Mouse (Mus musculus) embryonic facial prominence, embryonic 14.5 days (tissue): Measurements from ENCODE around the gene Bcat1. TPM values are rescaled to one million over a fixed set of nuclear protein-coding genes. Genes with fewer than 3 reads are reported as not detected.

Experiments
- ATAC-seq: fragments of 200-750 bp; cut with Nextera tagmentation; 2 replicates; pipeline ENCODE4 v1.8.0; 2017; ENCODE audit warnings: low read depth, moderate number of reproducible peaks, moderate TSS enrichment
- DNase-seq: peaks from one replicate; pipeline ENCODE4 v3.0.0-alpha.2; 2015; ENCODE audit warnings: low spot score
- H3K27ac ChIP-seq: fragments of 300-500 bp; sonication (generic); replicated peaks from 2 replicates; pipeline ENCODE4 v1.5.1; 2014; ENCODE audit warnings: low read depth, mild to moderate bottlenecking, low read length, moderate library complexity
- H3K27me3 ChIP-seq: fragments of 300-500 bp; sonication (generic); replicated peaks from 2 replicates; pipeline ENCODE4 v1.6.1; 2014; ENCODE audit warnings: low read length; ENCODE audit not compliant: control insufficient read depth, insufficient read depth
- H3K36me3 ChIP-seq: fragments of 300-500 bp; sonication (generic); 2 replicates; pipeline ENCODE4 v1.6.1; 2014; ENCODE audit warnings: low read length, mixed read lengths; ENCODE audit not compliant: control insufficient read depth, insufficient read depth
- H3K4me1 ChIP-seq: fragments of 300-500 bp; sonication (generic); 2 replicates; pipeline ENCODE4 v1.6.1; 2014; ENCODE audit warnings: antibody characterized with exemption, low read length; ENCODE audit not compliant: control insufficient read depth, insufficient read depth
- H3K4me2 ChIP-seq: fragments of 300-500 bp; sonication (generic); 2 replicates; pipeline ENCODE4 v1.6.1; 2014; ENCODE audit warnings: low read depth, mild to moderate bottlenecking, low read length, moderate library complexity, mixed read lengths
- H3K4me3 ChIP-seq: fragments of 300-500 bp; sonication (generic); 2 replicates; pipeline ENCODE4 v1.5.1; 2014; ENCODE audit warnings: low read depth, mild to moderate bottlenecking, low read length
- H3K9ac ChIP-seq: fragments of 300-500 bp; sonication (generic); 2 replicates; pipeline ENCODE4 v1.6.1; 2014; ENCODE audit warnings: low read depth, mild to moderate bottlenecking, low read length, moderate library complexity, mixed read lengths
- H3K9me3 ChIP-seq: fragments of 300-500 bp; sonication (generic); 2 replicates; pipeline ENCODE4 v1.6.1; 2016; ENCODE audit warnings: low read length; ENCODE audit not compliant: control insufficient read depth
- WGBS: fragments of 180-500 bp; shearing (Covaris S2); extraction: QIAGEN DNeasy Blood & Tissue Kit; methylation state at CpG from one replicate; pipeline ENCODE4 v1.1.7; 2014; 5-methylcytosine and 5-hydroxymethylcytosine counted together
- polyA plus RNA-seq: library from polyadenylated mRNA; unstranded; fragments of >200 nt; fragmentation: Nextera tagmentation; extraction: Ambion mirVana; gene quantifications from 2 replicates; pipeline ENCODE4 v1.2.1, GENCODE M21; 2014

Bcat1 gene
- polyA plus RNA-seq, 1 experiment from 2014 or later, result 34.7 TPM

- no peak overlapping the region for H3K4me2 ChIP-seq
- H3K27ac ChIP-seq, result no peak overlapping the region
- no peaks in the 10 kb centered on the region for H3K36me3 ChIP-seq
- H3K4me3 ChIP-seq, result no peak overlapping the region
- no peak overlapping the region for H3K9ac ChIP-seq
- H3K9me3 ChIP-seq, result no peaks in the 10 kb centered on the region
- 71% methylated on average over 2 of the region's 2 CpGs for WGBS
- H3K4me1 ChIP-seq, result peaks cover 3% of the 10 kb centered on the region; the same call in 1 of the 2 replicates
- H3K27me3 ChIP-seq, result no peaks in the 10 kb centered on the region
- no peak for ATAC-seq
- no peak for DNase-seq
Measured at GRCm38 (mm10) chr6:145120086-145120485, 44.1 kb upstream of the Bcat1 start.

GRCm38 (mm10) chr6:145116098-145116672 is 40.2 kb upstream of the Bcat1 start:
- no peaks in the 10 kb centered on the region for H3K27me3 ChIP-seq
- no peak overlapping the region for H3K4me3 ChIP-seq
- no peak overlapping the region for H3K9ac ChIP-seq
- no peaks in the 10 kb centered on the region for H3K36me3 ChIP-seq
- no peaks in the 10 kb centered on the region for H3K4me1 ChIP-seq
- H3K9me3 ChIP-seq, result no peaks in the 10 kb centered on the region
- ATAC-seq, result 0 out of 2 replicates have a peak, but pooled peaks have one; percentile 57
- H3K4me2 ChIP-seq, result no peak overlapping the region
- no peak overlapping the region for H3K27ac ChIP-seq
- WGBS, result 8% methylated on average over 4 of the region's 4 CpGs
- no peak for DNase-seq

- no peaks in the 10 kb centered on the region for H3K9me3 ChIP-seq
- ATAC-seq (no peak), DNase-seq (no peak)
- H3K4me2 ChIP-seq, result no peak within 1 kb of the TSS
- no peaks in the 10 kb centered on the region for H3K36me3 ChIP-seq
- no peaks in the 10 kb centered on the region for H3K4me1 ChIP-seq
- H3K27me3 ChIP-seq, result no peaks in the 10 kb centered on the region
- WGBS, result 69% methylated on average over 6 of the region's 6 CpGs
- H3K9ac ChIP-seq, result no peak within 1 kb of the TSS
- H3K4me3 ChIP-seq, result no peak within 1 kb of the TSS
- no peak within 1 kb of the TSS for H3K27ac ChIP-seq
Measured at GRCm38 (mm10) chr6:145115476-145116097, 39.6 kb upstream of the Bcat1 start, which contains the start of gene Lrmp. TSS of gene Lrmp (plus strand) at chr6:145115653.

- no peaks in the 10 kb centered on the region for H3K4me1 ChIP-seq
- no peaks in the 10 kb centered on the region for H3K27me3 ChIP-seq
- no peaks in the 10 kb centered on the region for H3K9me3 ChIP-seq
- WGBS, result 67% methylated on average over 2 of the region's 2 CpGs
- no peaks in the 10 kb centered on the region for H3K36me3 ChIP-seq
- no peak for ATAC-seq
- no peak overlapping the region for H3K27ac ChIP-seq
- no peak overlapping the region for H3K4me3 ChIP-seq
- no peak for DNase-seq
- no peak overlapping the region for H3K4me2 ChIP-seq
- no peak overlapping the region for H3K9ac ChIP-seq
Measured at GRCm38 (mm10) chr6:145114561-145114960, 38.6 kb upstream of the Bcat1 start.

- WGBS, result 64% methylated on average over 6 of the region's 6 CpGs
Measured at GRCm38 (mm10) chr6:145112865-145113264, 36.9 kb upstream of the Bcat1 start.

GRCm38 (mm10) chr6:145110786-145111185 is 34.8 kb upstream of the Bcat1 start:
- DNase-seq (no peak), ATAC-seq (no peak)
- 94% methylated on average over 3 of the region's 4 CpGs for WGBS

More at GRCm38 (mm10) chr6:145112865-145113264, 36.9 kb upstream of the Bcat1 start:
- Histone ChIP-seq H3K27me3 (no peaks in the 10 kb centered on the region), H3K9ac (no peak overlapping the region), H3K9me3 (no peaks in the 10 kb centered on the region), H3K4me2 (no peak overlapping the region), H3K36me3 (no peaks in the 10 kb centered on the region), H3K4me3 (no peak overlapping the region), H3K27ac (no peak overlapping the region), H3K4me1 (no peaks in the 10 kb centered on the region)
- ATAC-seq (no peak), DNase-seq (no peak)

GRCm38 (mm10) chr6:145106163-145106842 is 30.3 kb upstream of the Bcat1 start:
- no peak overlapping the region for H3K4me2 ChIP-seq
- no peak overlapping the region for H3K4me3 ChIP-seq
- 89% methylated on average over 5 of the region's 6 CpGs for WGBS
- no peak overlapping the region for H3K27ac ChIP-seq
- H3K4me1 ChIP-seq, result no peaks in the 10 kb centered on the region
- no peak overlapping the region for H3K9ac ChIP-seq
- no peaks in the 10 kb centered on the region for H3K9me3 ChIP-seq
- DNase-seq (no peak), ATAC-seq (no peak)
- H3K36me3 ChIP-seq, result no peaks in the 10 kb centered on the region
- no peaks in the 10 kb centered on the region for H3K27me3 ChIP-seq

More at GRCm38 (mm10) chr6:145110786-145111185, 34.8 kb upstream of the Bcat1 start:
- Histone ChIP-seq H3K27me3 (no peaks in the 10 kb centered on the region), H3K9ac (no peak overlapping the region), H3K27ac (no peak overlapping the region), H3K9me3 (no peaks in the 10 kb centered on the region), H3K4me2 (no peak overlapping the region), H3K4me3 (no peak overlapping the region), H3K4me1 (no peaks in the 10 kb centered on the region), H3K36me3 (no peaks in the 10 kb centered on the region)

- Histone ChIP-seq H3K9me3 (no peaks in the 10 kb centered on the region), H3K4me1 (no peaks in the 10 kb centered on the region), H3K36me3 (no peaks in the 10 kb centered on the region), H3K9ac (no peak overlapping the region), H3K27ac (no peak overlapping the region), H3K4me3 (no peak overlapping the region), H3K27me3 (no peaks in the 10 kb centered on the region), H3K4me2 (no peak overlapping the region)
- DNase-seq (no peak), ATAC-seq (no peak)
- WGBS, result 93% methylated on average over 10 of the region's 10 CpGs
Measured at GRCm38 (mm10) chr6:145105439-145105838, 29.5 kb upstream of the Bcat1 start.
